Mouse (Mus musculus) spleen, embryonic (tissue): Measurements from ENCODE around the gene Ptges3l.
"Not testable (repeated sequence)": the region's sequence is repeated elsewhere in the genome, so short reads cannot be mapped to it uniquely, and the experiment has no call there.

Experiments used
- CTCF ChIA-PET: fragments of 350-600 bp; sonication (Branson Sonifier 250); formaldehyde crosslinking; loops from one replicate; lab custom pipeline; 2022; lab: Charles Lee

Gene Ptges3l

DNA sequence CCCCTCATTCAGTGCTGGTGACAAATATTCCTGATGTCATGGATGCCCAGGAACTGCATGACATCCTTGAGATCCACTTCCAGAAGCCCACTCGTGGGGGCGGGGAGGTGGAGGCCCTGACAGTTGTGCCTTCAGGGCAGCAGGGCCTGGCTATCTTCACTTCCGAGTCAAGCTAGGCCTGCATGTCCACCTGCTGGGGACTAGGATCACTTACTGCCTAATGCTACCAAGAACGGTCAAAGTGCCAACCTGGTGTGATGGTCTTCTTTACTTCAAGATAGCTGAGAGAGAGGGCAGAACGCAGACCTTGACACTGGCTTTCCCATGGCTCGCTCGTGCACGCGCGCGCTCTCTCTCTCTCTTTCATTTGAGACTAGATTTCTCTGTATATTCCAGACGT is 33.1 kb upstream of the Ptges3l start:
- CTCF ChIA-PET: interaction anchor here (1.0 kb wide), 1 partner anchor 13 kb away, joined by 3 read pairs; no protein-coding TSS in a partner anchor

- CTCF ChIA-PET: interaction anchor here (0.6 to 1.0 kb wide), 2 partner anchors 12 to 18 kb away, joined by 3 read pairs; no protein-coding TSS in a partner anchor
Observed at GRCm38 (mm10) chr11:101457631-101458030, 32.5 kb upstream of the Ptges3l start.

- CTCF ChIA-PET: no interaction called here
Observed at GRCm38 (mm10) chr11:101455627-101456026, 30.5 kb upstream of the Ptges3l start.

- CTCF ChIA-PET: interaction anchor here (0.5 kb wide), 1 partner anchor 216 kb away, joined by 3 read pairs; no protein-coding TSS in a partner anchor
Observed at GRCm38 (mm10) chr11:101454702-101455101, 29.6 kb upstream of the Ptges3l start.

GRCm38 (mm10) chr11:101452093-101452774 is 27.1 kb upstream of the Ptges3l start:
- CTCF ChIA-PET: no interaction called here

- CTCF ChIA-PET: no interaction called here
Observed at GRCm38 (mm10) chr11:101451536-101451935, 26.4 kb upstream of the Ptges3l start.

GRCm38 (mm10) chr11:101450394-101450793 is 25.3 kb upstream of the Ptges3l start:
- CTCF ChIA-PET: interaction anchor here (0.7 to 1.3 kb wide), 2 partner anchors 15 to 60 kb away, joined by 3 read pairs; partner anchors contain the start of gene Vat1

GRCm38 (mm10) chr11:101449596-101449995 is 24.5 kb upstream of the Ptges3l start:
- CTCF ChIA-PET: interaction anchor here (0.7 to 1.3 kb wide), 3 partner anchors 16 to 290 kb away, joined by 3 to 4 read pairs (median 3); partner anchors contain the start of gene Vat1

- CTCF ChIA-PET: interaction anchor here (1.3 kb wide), 1 partner anchor 17 kb away, joined by 3 read pairs; the partner anchor contains the start of gene Vat1
Observed at GRCm38 (mm10) chr11:101448899-101449298, 23.8 kb upstream of the Ptges3l start.

DNA sequence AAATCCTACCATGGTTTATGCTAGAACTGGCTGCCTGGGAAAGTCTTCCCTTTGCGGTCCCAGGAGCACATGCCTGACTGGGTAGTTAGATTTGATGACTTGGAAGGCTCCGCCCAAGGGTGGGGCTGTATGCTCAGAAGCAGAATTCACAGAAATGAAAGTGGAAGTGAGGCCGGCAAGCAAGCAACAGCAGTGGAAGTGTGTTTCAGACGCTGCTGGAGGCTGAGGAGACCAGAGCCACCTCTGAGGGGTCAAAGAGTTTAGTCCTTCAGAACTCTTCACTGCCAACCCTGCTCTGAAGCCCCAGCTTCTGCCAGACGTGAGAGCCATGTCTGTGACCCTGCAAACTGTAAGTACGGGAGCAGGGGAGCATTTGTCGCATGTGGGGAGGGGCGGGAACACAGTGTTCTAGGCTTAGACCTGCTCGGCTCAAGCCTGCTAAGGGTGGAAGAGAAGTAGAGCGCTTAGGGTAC is 23.2 kb upstream of the Ptges3l start, which contains the start of gene Ifi35:
Ifi35 (plus strand) TSS at position 134 of the 473 bp plus-strand sequence.
- CTCF ChIA-PET: no interaction called here

GRCm38 (mm10) chr11:101447786-101448185 is 22.7 kb upstream of the Ptges3l start:
- CTCF ChIA-PET: no interaction called here

DNA sequence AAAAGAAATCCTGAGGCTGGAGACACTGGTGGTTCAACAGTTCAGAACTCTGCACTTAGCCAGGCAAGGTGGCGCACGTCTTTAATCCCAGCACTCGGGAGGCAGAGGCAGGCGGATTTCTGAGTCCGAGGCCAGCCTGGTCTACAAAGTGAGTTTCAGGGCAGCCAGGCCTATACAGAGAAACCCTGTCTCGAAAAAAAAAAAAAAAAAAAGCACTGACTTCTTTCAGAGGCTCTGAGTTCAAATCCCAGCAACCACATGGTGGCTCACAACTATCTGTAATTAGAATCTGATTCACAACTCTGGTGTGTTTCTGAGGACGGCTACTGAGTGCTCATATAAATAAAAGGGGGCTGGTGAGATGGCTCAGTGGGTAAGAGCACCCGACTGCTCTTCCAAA is 21.7 kb upstream of the Ptges3l start:
- CTCF ChIA-PET: not testable (repeated sequence)

GRCm38 (mm10) chr11:101446319-101446718 is 21.2 kb upstream of the Ptges3l start:
- CTCF ChIA-PET: no interaction called here

DNA sequence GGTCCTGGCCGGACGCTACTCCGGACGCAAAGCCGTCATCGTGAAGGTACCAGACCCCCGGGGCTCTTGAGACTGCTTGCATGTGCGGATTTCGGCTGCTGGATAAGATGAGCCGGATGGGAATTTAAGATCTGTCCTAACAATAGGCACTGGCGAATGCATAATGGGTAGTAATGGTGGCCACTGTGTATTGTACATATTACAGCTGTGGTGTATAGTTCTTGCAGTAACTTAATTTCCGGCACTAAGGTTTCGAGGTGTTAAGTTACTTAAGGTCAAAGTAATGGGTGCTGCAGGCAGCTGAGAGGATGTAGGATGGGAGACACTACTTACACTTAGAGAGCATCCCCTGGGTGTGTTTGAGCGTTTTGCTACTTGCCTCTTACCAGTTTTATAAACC is 17.6 kb upstream of the Ptges3l start:
- CTCF ChIA-PET: no interaction called here

- CTCF ChIA-PET: interaction anchor here (0.5 to 1.1 kb wide), 2 partner anchors 24 to 728 kb away, joined by 3 to 7 read pairs; partner anchors contain the start of genes Hspb9 and Vat1
Observed at GRCm38 (mm10) chr11:101442127-101442693, 17.1 kb upstream of the Ptges3l start, which contains the start of gene Rpl27. Gene Rpl27 (plus strand): TSS chr11:101442298.

DNA sequence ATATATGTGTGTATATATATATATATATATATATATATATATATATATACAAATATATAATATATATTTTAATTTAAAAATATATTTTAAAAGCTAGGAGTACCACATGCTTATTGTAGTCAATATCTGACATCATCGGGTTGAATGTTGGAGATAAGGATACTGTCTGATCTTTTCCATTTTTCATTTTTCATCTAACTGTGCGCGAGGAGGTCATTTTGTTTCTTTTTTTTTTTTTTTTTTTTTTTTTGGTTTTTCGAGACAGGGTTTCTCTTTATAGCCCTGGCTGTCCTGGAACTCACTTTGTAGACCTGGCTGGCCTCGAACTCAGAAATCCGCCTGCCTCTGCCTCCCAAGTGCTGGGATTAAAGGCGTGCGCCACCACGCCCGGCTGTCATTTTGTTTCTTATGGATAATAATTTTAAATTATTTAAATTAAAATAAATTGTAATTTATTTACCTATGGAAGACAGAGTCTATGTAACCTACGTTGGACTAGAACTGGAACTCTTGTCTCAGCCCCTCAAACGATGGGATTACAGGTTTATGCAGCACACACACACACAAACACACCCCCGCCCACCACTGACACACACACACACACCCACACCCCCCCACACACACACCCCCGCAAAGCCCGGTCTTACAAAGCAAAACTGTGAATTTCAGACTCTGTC is 16.5 kb upstream of the Ptges3l start:
- CTCF ChIA-PET: interaction anchor here (0.5 to 1.1 kb wide), 2 partner anchors 728 to 807 kb away, joined by 3 read pairs; partner anchors contain the start of genes BC030867 and Hspb9

DNA sequence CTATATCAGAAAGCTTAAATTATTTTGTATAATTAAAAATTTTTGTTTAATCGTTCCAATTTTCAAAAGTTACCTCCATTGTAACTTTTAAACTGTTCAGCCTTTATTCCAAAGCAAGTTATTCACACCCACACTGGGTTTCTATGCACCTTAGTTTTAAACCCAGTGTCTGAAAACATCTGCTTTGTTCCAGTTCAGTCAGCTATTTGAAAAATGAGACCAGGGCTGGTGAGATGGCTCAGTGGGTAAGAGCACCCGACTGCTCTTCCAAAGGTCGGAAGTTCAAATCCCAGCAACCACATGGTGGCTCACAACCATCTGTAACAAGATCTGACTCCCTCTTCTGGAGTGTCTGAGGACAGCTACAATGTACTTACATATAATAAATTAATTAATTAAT is 12.9 kb upstream of the Ptges3l start:
- CTCF ChIA-PET: not testable (repeated sequence)

DNA sequence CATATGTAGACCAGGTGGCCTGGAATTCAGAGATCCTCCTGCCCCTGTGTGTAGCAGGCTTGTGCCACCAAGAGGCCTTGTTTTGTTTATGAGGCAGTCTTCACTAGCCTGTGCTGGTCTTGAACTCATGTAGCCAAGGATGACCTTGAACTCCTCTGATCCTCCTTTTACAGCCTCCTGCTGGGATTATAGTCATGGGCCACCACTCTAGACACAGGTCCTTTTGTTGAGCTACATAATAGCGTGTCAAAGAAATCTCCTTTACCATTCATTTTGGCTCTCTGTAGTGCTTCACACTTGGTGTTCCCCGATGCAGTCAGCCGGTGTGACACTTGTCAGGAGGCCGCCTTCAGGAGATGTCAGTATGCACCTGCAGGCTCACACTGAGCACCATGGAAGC is 11.8 kb upstream of the Ptges3l start:
- CTCF ChIA-PET: no interaction called here

- CTCF ChIA-PET: no interaction called here
Observed at GRCm38 (mm10) chr11:101435831-101436230, 10.7 kb upstream of the Ptges3l start.

DNA sequence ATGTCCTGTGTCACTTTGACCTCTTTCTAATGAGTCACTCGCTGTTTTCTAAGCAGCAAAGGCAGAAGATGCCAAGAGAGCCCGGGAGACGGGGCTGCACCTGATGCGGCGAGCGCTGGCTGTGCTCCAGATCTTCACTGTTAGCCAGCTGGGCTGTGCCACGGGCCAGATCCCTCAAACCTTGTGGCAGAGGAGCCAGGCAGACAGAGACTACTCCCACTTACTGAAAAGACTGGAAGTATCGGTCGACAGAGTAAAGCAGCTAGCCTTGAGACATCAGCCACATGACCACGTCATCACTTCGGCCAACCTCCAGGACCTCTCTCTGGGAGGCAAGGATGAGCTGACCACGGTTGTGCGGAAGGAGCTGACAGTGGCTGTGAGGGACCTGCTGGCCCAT is 8.3 kb upstream of the Ptges3l start:
- CTCF ChIA-PET: interaction anchor here (1.3 kb wide), 1 partner anchor 9 kb away, joined by 3 read pairs; the partner anchor contains the start of genes Gm27029, Ptges3l and Rundc1

GRCm38 (mm10) chr11:101431327-101431726 is 6.2 kb upstream of the Ptges3l start:
- CTCF ChIA-PET: no interaction called here

DNA sequence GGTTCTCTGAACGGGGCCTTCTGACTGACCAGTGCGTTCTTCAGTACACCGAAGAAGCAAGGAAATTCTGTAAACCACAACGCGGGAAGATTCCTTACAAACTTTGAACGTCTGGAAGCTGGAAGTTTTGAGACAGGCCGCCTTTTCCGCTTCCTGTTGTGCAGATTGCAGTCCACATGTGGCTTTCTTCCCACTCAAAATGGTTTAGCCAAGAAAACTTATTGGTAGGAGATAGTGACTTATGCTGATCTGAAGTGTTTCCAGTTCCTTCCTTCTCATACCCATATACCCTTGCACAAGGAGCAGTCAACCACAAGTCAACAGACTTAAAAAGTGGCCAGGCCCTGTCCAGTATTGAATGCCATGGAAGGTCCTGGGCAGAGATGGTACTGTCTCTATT is 1.0 kb upstream of the Ptges3l start:
- CTCF ChIA-PET: no interaction called here
